Mouse (Mus musculus): ENCODE data around the gene Bckdhb.
"Not testable (repeated sequence)": the region's sequence is repeated elsewhere in the genome, so short reads cannot be mapped to it uniquely, and the experiment has no call there.

The Bckdhb gene

DNA sequence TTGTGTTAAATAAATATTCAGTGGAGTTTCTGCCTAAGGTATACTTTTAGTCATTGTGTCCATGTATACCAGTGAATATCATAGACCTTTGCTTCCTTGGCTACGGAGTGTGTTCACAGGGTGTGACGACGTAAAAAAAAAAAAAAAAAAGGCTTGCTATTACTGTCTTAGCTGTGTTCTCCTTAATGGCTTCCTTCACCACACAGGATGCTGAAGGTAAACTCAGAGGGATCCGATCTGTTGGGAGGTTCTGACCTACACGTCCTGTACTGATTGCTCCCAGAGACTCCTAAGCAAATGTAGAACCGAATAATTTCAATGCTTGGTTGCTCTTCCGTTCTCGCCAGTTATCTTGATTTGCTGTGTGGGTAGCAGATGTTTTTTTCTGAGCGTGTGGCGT lies 38.4 kb downstream of the Bckdhb start:
- no peak for DNase-seq (ENCODE audit: low spot score in 2 of 2)

DNA sequence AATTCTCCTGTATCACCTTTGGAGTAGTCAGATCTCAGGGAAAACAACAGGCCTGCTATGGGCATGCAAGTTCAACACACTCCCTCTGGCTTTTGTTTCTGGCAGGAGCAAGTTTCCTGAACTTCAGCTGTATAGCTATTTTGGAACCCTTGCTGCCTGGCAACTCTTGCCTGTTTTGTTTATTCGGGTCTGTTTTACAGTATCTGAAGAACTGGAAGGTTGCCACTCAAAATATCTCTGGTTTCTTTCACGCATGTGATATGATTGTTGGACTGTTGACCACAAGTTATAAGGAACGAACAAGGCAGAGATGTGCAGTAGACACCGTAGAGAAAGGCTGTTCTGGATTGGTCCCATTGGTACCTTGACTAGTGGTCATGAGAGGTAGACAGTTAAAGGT lies 39.4 kb downstream of the Bckdhb start:
- DNase-seq (ENCODE audit: low spot score in 2 of 2) = no peak

DNA sequence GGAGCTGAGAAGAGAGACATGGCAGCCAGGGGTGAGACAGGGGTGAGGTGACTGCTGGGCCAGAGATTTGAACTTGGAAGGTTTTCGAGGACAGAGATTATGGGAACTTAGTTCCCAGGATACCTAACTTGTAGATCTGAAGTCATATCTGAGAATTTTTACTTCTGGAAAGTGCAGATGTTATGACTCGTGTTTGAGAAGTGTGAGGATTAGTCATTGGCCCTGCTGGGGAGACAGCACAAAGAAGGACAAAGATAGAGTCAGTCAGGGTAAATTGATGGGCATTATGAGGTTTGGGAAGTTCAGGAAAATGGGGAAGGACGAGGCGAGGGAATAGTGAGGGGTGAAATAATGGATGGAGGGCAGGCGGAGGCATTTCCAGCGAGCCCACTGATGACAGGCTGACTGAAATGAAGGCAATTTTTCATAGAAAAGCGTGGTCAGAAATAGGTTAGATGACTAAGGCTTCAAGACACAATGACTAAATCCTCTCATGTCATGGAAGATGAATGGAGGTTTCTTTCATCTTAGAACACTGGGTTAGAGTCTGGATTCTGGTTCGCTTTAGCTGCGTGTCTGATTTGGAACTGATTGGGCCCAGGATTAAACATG lies 42.6 kb downstream of the Bckdhb start:
- no peak for DNase-seq (ENCODE audit: low spot score in 2 of 2)

DNA sequence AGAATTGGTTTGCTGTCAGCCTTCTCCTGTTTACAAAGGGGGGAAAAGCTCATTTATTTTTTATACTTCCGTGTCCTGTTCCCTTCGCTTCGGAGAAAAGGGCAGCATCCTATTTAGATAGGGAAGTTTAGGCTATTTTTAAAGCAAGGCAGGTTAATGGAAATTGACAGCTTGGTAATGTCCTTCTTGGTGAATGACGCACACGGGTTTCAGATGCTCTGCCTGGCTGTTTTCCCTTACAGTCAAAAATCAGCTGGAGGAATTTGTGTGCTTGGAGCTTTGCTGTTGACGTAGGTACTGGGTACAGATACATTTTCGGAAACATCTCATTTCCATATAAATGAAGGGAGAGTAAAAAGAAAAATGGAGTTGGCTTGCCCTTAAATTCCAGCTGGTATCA lies 44.4 kb downstream of the Bckdhb start:
- DNase-seq (ENCODE audit: low spot score in 2 of 2) = no peak

DNA sequence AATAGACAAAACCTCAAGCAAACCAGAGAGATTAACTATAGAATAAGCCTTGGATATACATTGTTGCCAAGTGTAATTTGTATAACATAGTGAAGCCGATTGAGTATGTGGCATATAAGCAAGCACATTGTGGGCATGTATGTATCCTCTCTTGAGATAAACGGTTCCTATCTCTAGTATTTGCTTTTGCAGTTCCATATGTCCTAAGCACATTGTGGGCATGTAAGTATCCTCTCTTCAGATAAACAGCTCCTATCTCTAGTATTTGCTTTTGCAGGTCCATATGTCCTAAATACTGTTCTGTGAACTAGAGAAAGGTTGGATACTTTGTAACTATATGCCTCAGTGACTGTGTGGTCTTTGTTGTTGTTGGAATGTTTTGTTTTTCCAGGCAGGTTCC lies 48.5 kb downstream of the Bckdhb start:
- no peak for DNase-seq (ENCODE audit: low spot score in 2 of 2)

DNA sequence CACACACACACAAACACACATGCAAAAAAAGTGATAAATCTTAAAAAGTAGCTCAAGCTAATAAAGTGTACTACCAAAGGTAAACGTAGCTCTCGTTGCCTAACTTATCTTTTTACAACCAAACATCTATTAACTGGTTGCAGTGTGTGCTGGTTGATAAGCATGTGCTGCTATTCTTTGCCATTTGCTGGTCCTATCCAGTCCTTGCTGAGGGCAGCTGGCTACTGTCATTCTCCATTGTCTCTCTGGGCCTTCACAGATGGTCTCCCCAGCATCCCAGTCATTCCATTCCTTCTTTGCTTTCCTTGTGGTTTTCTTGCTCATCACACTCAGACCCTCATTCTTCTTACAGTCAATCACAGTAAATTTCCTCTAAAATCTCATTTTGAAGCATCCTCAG lies 50.9 kb downstream of the Bckdhb start:
- no peak for DNase-seq (ENCODE audit: low spot score in 2 of 2)

DNA sequence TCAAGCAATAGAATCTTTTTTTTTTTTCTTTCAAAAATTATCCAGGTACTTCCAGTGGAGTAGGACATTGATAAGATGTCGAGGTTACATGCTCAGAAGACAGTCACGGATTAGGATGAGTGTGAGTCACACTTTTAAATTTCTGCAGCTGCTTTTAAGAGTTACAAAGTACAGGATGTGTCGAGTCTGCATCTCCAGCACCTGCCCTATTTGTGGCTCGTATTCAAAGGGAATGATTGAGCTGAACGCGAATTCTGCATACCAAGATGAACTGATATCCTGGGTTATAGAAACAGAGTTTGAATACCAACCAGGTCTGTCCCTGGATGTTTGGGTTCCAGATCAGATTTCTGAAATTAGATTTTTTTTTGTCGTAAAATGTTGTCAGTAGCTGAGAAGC lies 56.3 kb downstream of the Bckdhb start:
- no peak for DNase-seq (ENCODE audit: low spot score in 2 of 2)

DNA sequence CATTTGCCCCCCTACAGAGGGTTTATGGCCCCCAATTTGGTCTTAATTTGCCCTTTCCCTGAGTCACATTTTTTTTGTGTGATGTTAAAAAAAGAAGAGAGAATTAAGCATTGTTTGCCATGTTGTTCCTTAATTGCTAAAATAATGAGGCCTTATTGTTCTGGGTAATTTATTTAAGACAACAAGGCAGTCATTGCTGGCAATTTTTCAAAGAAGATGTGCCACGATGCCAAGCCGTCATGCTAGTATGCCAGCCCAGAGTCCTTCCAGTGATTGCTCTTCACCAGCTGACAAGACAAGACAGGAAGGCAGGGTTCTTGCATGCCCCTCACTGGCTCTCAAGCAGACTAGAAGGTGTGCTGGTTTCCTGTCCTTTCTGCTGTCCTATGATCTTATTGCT lies 84.0 kb downstream of the Bckdhb start:
- no peak for DNase-seq (ENCODE audit: low spot score in 2 of 2)

DNA sequence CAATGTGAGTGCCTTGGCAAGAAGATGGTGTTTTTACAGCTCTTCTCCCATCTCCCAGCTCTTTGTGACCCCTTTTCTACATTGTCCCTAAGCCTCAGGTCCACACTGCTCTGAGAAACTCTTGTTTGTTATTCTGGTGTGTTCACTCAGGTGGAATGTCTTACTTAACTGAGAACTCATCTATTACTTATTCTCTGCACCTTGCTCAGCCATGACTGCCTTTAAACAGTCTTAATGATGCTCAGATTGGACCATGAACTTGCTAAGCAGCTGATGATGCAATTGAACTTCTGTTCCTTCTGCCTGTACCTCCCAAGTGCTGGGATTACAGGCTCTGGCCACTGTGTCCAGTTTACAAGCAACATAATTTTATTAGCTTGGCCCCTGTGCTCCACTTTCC lies 86.2 kb downstream of the Bckdhb start:
- no peak for DNase-seq (ENCODE audit: low spot score in 2 of 2)

DNA sequence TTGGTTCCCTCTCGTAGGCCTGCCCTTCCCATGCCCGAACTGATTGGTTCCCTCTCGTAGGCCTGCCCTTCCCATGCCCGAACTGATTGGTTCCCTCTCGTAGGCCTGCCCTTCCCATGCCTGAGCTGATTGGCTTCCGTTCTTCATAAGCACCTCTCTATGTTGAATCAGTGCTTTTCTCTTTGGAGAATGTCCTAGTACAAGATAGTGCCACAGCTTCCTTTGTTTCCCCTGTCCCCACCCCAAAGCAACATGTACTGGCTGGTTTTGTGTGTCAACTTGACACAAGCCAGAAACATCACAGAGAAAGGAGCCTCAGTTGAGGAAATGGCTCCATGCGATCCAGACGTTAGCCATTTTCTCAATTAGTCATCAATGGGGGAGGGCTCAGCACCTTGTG lies 93.2 kb downstream of the Bckdhb start:
- not testable (repeated sequence) for DNase-seq (ENCODE audit: low spot score in 2 of 2)

DNA sequence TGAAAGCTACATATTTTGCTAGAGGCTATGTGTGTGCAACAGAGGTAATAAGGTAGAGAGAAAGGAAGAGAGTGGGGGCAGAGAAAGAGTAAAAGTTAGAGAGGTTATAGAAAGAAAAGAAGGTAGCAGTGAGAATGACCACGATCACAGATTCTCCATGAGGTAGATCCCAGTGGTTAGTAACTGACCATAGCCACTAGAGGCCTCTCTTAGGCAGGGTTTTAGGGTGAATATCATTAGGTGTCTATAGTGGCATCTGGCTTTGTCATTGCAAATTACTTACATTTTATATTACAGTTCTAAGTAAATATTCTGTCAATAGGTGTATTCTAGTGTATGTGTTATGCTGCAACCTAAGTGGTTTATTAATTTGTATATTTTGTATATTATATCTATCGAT lies 94.7 kb downstream of the Bckdhb start:
- DNase-seq (ENCODE audit: low spot score in 2 of 2) = no peak

DNA sequence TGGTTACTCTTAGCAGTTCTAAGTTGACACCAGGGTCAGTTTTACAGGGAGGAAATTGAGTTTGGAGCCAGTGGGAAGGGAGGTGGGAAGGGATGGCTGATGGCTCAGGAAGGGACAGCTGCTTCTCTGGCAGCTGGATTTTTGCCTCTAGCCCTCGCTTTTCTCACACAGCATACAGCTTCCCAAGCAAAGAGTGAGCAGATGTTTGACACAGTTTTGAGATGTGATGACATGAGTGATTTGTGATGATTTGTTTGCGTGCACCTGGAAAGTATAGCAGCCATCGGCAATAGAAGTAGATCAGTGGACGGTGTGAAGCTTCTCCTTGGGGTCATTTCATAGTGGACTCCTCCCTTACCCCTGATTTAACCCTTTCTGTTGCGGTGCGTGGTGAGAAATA lies 96.2 kb downstream of the Bckdhb start:
- DNase-seq (ENCODE audit: low spot score in 2 of 2) = no peak

DNA sequence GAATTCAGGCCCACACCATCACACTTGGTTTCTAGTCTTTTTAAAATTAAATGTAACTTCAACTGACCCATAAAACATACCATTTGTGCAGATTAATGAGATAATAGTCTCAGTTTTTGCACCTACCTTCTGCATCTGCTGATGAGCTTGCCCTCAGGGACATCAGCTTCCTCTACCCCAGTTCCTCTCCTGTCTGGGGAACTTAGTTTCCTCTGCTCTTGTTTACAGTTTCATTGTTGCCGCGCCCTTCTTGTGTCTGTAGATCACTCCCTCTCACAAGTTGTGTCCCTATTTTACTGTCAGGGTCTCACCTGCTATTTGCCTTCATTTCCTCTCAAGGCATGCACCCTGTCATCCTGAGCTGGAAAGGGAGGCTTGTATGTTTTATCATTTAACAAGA lies 103.2 kb downstream of the Bckdhb start:
- no peak for DNase-seq (ENCODE audit: low spot score in 2 of 2)

DNA sequence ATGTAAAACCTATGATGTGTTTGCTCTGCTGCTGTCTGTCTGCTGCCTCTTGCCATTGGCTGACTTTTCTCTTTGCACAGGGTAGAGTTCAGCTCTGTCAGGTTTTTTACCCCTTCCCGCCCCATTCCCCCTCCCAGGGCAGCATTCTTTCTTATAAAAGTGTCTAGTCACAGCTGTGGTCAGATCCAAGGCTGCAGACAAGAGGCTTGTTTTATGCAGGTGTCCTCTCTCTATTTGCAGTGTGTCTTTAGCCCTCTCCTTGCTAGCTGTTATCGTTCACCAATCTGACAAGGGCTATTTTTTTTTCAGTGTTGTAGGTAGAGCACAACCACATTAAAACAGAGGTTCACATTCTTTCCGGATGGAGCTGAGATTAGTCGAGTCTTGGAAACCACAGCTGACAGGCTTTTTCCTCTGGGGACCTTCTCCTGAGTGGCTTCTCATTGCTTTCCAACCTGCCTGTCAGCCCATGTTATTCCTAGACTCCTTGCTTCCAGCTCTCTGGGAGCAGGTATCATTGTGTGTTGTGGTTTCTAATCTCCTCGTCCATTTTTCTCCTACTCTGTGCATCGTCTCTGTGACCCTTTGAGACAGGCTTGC lies 105.8 kb downstream of the Bckdhb start:
- no peak for DNase-seq (ENCODE audit: low spot score in 2 of 2)

DNA sequence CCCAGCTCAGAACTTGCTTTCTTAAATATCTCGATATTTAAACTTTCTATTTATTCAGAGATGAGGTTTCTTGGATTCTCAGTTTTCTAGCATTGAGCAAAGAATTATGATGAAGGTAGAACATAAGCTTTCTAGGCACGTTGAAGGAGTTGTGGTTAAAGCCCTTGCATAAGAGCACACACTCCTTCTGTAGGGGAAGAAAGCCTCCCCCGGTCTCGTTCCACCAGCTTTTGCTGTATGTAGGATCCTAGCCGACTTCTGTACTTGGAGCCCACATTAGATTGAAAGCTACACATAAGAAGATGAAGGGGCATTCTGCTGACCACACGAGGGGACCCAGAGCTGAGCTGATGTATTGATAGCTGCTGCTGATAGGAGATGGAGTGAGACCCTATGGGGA lies 106.5 kb downstream of the Bckdhb start:
- no peak for DNase-seq (ENCODE audit: low spot score in 2 of 2)

DNA sequence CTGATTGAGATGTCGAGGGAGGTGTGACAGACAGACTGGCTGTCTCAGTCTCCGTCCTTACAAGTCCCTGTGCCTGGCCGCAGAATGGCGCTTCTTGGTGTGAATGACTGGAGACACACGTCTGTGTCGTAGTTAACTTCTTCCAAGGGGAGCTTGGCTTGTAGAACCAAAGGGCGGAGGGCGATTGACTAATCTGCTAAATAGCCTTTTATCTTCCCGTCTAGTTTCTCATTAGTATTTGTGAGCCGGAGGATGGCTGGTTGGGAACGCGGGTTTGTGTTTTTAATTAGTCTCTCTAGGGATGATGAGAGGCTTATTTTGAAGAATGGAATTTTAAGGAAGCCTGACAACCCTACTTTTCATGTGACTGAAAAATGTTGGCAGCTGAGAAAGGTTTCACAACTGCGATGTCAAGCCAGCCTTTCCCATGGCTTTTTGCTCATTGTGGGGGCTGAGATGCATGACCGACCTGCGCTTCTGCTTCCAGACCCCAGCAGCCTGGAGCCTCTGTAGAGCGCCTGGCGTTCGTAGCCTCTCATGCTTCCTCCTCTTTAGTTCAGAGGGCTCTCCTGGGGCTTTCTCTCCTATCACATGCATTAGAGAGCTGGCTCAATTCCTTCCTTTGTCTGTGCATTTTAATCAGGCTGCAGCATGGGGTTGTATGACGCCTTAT lies 107.9 kb downstream of the Bckdhb start:
- no peak for DNase-seq (ENCODE audit: low spot score in 2 of 2)

DNA sequence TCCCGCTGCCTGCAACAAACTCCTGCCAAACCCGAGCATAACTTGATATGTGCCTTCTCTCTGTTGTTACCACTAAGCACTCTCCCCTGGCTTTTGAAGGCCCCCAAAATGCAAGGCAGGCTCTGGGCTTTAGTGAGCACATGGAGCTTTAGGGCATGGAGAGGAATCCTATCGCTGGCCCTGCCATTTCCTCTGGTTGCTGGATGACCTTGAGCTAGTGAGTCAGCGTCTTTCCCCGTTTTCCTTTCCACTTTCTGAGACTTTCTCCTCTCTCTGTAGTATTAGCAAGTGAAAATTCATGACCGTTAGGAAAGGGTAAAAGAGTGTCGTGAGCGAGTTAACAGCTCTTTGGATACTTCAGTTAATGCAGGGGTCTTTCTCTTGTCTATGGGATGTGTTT lies 111.1 kb downstream of the Bckdhb start:
- DNase-seq (ENCODE audit: low spot score in 2 of 2) = no peak

DNA sequence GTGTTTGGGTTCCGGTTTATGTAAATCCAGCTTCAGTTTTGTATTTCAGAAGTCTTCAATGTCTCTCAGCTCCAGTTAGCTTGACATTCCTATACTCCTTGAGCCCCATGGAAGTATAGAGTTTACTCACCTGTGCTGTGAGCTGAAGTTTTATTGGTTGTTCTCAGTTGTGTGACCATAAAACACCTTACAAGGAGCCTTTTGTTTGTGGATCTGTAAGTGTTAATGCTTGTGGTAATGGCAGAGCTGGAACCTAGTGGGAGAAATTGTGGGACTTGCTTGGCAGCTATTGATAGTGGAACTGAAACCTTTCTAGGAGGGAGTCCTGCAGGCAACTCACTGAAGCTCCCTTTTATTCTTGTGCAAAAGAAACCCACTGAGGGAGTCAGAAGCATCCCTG lies 112.3 kb downstream of the Bckdhb start:
- DNase-seq (ENCODE audit: low spot score in 2 of 2) = no peak

DNA sequence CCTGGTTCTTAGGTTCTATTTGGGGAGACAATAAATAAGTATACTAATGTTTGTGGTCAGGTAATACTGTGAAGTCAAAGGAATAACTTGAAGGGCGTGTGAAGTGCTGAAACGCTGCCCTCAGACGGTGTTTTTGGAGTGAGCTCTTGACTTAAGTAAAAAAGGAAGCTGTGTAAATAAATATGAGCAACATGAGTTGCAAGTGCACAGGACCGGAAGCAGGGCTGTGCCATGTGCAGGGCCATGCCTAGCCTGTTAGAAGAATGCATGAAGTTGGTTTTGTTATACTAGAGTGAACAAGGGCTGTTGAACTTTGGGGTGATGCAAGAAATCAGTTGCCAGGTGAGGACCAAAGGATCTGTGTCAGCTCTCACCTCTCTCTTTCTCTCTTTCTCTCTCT lies 114.0 kb downstream of the Bckdhb start:
- DNase-seq (ENCODE audit: low spot score in 2 of 2) = no peak

DNA sequence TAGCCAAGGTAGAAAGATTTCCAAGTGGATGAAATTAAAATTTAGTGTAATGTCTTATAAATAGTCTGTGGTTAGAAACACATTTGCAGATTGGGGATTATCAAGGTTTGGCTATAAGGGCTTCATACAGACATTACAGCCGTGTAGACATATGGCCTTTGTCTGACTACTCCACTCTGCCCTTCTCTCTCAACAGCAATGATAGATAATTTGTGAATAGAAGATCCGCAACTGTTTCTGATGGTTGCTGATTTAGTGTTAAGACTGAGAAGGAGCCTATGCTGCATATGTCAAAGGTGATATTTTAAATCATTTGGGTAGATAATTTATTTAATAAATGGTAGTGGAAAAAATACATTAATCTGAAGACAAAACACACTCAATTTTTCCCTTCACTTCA lies 115.4 kb downstream of the Bckdhb start:
- DNase-seq (ENCODE audit: low spot score in 2 of 2) = no peak

DNA sequence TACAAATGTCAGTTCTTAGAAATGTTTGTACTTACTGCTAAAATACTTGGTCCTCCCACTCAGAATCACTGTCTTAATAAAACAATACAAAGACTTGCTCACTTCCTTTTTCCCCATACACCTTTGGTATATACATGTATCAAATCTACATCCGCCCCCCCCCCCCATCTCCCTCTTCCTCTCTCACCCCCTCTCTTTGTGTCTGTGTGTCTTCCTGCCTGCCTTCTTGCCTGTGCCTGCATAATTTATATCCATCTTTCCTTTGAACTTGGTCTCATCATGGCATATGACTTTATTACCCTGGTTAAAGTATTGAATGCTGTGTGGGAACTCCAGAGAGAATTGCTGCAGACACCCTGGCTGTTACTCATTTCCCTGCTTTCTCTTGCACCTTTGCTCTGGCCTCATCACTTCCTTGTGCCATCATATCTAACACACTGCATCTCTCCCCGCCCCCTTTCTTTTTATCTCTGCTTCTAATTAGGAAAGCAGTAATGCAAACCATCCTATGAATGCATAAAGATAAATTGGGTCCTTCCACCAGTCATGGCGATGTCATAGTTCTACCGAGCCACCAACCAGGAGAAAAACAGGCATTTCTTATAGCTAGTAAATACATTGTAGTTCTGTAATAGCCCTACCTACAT lies 116.8 kb downstream of the Bckdhb start:
- DNase-seq (ENCODE audit: low spot score in 2 of 2) = no peak

DNA sequence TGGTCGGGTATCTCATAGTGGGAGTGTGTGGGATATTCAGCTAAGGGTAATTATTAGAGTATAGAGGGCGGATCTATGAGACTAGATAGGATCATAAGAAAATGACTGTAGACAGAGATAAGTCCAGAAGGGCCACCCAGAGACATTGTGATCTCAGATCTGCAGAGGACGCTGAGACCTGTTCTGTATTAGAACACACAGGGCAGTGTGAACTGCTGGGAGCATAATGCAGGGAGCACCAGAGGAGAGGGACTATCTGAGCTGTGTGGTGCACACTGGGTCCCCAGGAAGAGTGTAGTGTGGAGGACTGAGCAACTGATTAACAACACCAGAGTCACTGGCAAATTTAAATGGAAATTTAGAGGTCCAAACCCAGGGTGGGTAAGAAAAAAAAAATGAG lies 117.6 kb downstream of the Bckdhb start:
- no peak for DNase-seq (ENCODE audit: low spot score in 2 of 2)

DNA sequence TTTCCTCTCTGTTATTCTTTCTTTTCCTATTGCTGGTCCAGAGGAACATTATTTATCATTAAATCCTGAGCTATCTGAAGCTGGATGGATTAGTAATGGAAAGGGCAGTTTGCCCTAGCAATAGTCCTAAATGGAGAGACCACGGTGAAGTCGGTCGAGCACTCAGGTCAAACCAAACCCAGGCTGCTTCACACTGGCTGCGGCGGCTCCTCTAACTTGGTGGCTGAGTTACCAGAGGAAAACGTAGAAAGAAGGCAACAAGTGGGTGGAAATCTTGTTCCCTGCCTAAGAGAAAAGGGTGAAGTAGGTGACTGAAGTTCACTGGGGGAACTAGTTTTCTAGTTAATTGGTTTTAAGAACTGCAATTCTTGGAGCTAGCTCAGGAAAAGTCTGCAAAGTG lies 119.2 kb downstream of the Bckdhb start:
- DNase-seq (ENCODE audit: low spot score in 2 of 2) = no peak
